Mouse (Mus musculus) left cerebral cortex, adult 18-20 months (tissue): ENCODE data around the gene Anxa2. TPM values are rescaled to one million over a fixed set of nuclear protein-coding genes. Genes with fewer than 3 reads are reported as not detected.
A peak's percentile ranks its signal among the peaks of the same experiment; 100 is the strongest.

Experiments used
- DNase-seq, 2 experiments: peaks; one replicate each; pipeline ENCODE4 v3.0.0; 2021 to 2022; ENCODE audit warnings: low spot score in 2 of 2, mixed read lengths in 1 of 2
- total RNA-seq, 2 experiments: library from RNA; stranded (reverse); gene quantifications; 2 replicates each; pipeline ENCODE4 v1.2.3; 2021

Gene Anxa2
- total RNA-seq, 2 experiments from 2014 or later = 13.3 to 19.4 TPM

- DNase-seq = no peak
Measured at GRCm38 (mm10) chr9:69457747-69458625, 4.6 kb downstream of the Anxa2 start.

DNA sequence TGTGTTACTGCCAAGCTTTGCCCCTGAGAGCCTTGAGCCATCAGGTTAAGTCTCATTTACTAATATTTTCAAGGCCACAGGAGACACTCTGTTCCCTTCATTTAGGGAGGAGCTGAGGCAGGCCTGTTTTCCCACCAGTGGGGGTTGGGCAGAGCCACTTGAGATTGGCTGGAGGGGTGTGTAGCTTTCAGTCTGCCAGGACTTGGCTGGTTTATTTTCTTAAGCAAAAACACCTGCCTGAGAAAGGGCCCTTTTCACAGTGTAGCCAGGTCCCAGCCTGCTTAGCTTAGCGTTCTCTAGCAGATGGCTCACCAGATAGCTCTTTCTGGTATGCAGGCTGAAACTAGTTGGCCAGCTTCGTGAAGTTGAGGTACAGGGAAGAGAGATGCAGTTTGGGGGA lies 5.6 kb downstream of the Anxa2 start:
- DNase-seq = no peak

DNA sequence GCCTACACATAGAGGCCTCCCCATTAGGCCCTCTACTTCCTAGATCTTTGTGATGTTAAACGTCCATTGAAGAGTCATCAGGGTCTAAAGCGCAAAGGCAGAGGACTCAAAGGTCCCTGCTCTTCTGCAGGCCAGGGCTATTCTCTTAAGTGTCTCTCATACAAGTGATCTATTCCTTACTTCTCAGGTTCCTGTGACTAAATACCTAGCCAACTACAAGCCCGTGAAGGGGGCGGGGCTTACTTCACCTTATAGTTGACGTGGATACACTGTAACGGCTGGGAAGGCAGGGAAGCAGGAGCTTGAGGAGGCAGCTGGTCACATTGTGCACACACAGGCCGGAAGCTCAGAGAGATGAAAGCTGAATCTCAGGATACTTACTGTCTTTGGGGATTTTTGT lies 6.5 kb downstream of the Anxa2 start:
- DNase-seq = no peak

DNA sequence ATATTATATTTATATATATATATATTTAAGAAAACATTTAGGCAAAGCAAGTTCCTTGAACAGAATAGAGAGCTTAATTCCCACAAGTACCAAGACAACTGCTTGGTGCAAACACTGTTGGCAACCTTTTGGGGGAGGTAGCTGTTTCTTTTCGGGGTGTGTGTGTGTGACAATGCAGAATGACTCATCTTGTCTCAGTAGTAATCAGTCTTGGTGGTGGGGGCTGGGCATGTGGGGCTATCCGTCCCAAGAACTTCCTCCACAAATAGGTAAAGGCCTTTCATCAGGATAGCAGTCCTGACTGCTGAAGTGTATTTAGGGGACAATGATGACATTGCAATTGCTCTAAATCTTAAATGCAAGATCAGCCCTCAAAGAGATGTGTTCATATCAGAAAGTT lies 9.6 kb downstream of the Anxa2 start:
- DNase-seq = no peak

GRCm38 (mm10) chr9:69464109-69464756 lies 10.8 kb downstream of the Anxa2 start:
- no peak for DNase-seq

GRCm38 (mm10) chr9:69466098-69466497 lies 12.7 kb downstream of the Anxa2 start:
- DNase-seq = no peak

GRCm38 (mm10) chr9:69467310-69467939 lies 14.0 kb downstream of the Anxa2 start:
- no peak for DNase-seq

GRCm38 (mm10) chr9:69468991-69469390 lies 15.6 kb downstream of the Anxa2 start:
- no peak for DNase-seq

GRCm38 (mm10) chr9:69470362-69470761 lies 16.9 kb downstream of the Anxa2 start:
- no peak for DNase-seq

GRCm38 (mm10) chr9:69470921-69471320 lies 17.5 kb downstream of the Anxa2 start:
- DNase-seq = no peak

GRCm38 (mm10) chr9:69472724-69473123 lies 19.3 kb downstream of the Anxa2 start:
- no peak for DNase-seq

- DNase-seq = no peak
Measured at GRCm38 (mm10) chr9:69475873-69476272, 22.5 kb downstream of the Anxa2 start.

DNA sequence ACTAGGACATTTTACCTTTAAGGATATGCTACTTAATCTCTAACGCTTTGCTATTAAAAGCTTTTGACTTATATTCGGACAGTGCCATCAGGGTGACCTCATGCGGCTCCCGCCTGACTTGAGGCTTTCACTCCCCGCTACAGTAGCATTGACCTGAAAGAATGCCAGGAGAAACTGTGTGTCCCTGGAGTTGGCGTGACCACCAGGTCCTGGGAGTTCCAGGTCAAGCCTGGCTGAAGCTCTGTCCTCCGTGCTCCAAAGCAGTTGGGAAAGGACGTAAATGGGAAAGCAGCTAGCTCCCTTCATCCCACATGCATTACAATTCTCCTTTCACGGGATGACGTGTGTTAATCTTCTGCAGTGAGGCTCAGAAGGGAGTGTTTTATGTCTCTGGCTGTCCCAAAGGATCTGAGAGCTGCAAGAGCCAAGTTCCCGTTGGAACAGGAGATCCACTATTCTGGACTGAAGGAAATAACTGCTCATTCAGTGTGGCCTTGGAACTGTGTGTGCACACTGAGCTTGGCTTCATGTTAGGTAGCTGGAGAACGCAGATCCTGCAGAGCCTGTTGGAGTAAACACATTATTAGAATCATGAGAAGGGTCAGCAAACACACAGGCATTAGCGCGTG lies 23.9 kb downstream of the Anxa2 start:
- no peak for DNase-seq

- DNase-seq = no peak
Measured at GRCm38 (mm10) chr9:69477824-69478222, 24.4 kb downstream of the Anxa2 start.

GRCm38 (mm10) chr9:69480344-69480743 lies 26.9 kb downstream of the Anxa2 start:
- peak; percentile 76 to 92 for DNase-seq

DNA sequence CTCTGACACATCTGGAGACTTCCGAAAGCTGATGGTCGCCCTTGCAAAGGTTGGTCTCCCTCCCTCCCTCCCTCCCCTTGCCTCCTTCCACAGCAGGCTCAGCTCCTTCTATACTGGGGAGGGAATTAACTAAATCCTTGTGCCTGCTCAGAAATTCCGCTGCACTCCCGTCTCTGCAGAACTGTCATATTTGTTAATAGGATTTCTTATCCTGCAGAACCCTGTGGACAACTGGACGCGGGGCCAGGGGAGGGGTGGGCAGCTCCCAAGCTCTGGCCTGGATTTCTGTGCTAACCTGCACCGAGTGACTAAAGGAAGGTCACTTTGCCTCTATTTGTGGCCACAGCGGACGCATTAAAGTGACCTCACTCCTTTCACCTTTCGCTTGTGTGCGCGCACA lies 30.4 kb downstream of the Anxa2 start:
- no peak for DNase-seq

GRCm38 (mm10) chr9:69486140-69486539 lies 32.7 kb downstream of the Anxa2 start:
- no peak for DNase-seq

- no peak for DNase-seq
Measured at GRCm38 (mm10) chr9:69488510-69488909, 35.1 kb downstream of the Anxa2 start.

GRCm38 (mm10) chr9:69488972-69489371 lies 35.6 kb downstream of the Anxa2 start:
- DNase-seq = no peak

DNA sequence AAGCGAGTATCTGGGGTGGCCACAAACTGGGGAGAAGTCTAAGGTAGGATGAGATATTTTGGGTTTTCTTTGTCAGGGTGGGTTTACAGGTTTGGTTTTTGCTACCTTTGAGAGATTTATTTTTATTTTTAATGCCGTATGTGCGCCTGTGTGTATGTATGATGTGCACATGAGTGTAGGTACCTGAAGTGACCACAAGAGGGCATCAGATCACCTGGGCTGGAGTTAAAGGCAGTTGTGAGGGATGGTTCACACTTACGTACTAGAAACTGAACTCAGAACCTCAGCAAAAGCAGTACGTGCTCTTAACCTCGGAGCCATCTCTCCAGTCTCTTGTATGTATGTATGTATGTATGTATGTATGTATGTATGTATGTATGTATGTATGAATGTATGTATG lies 39.4 kb downstream of the Anxa2 start:
- DNase-seq = no peak

DNA sequence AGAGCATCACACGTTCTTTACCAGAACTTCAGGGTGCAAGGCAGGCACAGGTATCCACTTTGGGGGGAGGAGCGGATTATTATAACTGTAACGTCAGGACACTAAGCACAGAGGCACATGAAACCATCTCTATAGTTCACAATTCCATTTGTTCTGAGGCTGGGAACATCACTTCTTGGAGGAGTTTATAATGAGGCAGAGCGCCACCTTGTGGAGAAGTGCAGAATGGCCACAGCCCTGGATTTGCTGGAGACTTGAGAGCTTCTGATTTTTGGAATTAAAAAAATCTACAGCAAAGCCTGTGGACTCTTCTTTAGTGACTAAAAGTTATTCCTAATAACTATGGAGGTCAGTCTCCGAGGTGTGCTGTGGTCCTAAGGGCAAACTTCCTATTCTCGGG lies 49.1 kb downstream of the Anxa2 start:
- DNase-seq = peak; percentile 73 to 81

GRCm38 (mm10) chr9:69505611-69506010 lies 52.2 kb downstream of the Anxa2 start:
- peak in 1 of 2 experiments; percentile 34 for DNase-seq
